Mouse (Mus musculus) thymus, adult 2 months (tissue): ENCODE data around the gene Ntrk2.

ENCODE experiments used
- CTCF ChIP-seq: fragments of 200-500 bp; IDR thresholded peaks from 2 replicates; pipeline ENCODE4 v1.5.1; 2012; ENCODE audit warnings: mild to moderate bottlenecking, control low read depth, low read length, moderate library complexity, borderline replicate concordance; ENCODE audit not compliant: control insufficient read depth, poor library complexity, insufficient read depth; ENCODE audit errors: extremely low read depth
- POLR2A ChIP-seq: fragments of 200-500 bp; IDR thresholded peaks from 2 replicates; pipeline ENCODE4 v1.6.1; 2012; ENCODE audit warnings: mild to moderate bottlenecking, low read length, control low read depth, moderate library complexity; ENCODE audit not compliant: control insufficient read depth, poor library complexity, insufficient read depth; ENCODE audit errors: extremely low read depth

DNA sequence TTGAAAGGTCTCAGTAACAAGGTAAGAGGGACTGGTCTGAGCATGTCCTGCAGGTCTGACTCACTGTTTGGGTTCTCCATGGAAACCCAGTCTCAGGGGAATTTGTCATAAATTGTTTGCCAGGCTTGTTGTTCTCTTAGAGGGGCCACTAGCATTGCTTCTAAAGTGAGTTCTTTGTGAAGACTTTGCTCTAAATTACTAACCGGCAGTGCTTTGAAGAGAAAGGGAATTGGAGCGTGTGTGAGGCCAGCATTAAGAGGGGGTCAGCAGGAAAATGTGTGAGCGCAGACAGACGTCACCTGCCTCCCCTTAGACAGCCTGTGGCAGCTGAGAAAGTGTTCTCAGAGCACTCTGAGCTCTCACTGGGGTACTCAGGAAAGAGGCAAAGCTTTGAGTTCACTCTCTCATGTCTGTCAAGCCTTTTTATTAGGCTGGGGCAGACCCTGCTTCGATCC lies 165.1 kb downstream of the Ntrk2 start:
- TF ChIP-seq POLR2A (no peak), CTCF (no peak)
